Mouse (Mus musculus): ENCODE results near the gene Kif1bp. TPM values are rescaled to one million over a fixed set of nuclear protein-coding genes. Genes with fewer than 3 reads are reported as not detected.

Kif1bp gene
- polyA plus RNA-seq, 1 experiment from 2014 or later: 53.9 TPM

DNA sequence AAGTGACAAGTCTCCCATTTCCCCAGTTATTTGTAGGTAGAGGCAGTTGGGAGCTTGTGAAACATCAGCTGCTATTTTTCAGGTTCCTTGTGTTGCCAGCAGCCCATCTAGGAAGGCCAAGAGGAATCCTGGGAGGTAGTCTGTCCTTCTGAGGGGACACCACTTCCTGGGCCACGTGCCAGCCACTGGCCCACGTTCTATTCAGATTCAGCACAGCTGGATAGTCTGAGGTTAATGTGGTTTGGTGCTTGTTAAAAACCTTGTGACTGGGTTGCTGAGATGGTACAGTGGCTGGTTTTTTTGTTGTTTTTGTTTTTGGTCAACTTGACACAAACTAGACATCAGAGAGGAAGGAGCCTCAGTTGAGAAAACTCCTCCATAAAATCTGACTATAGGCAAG is 45.4 kb downstream of the Kif1bp start:
- ATAC-seq (ENCODE audit: insufficient number of reproducible peaks, insufficient read depth, low FRiP score, low TSS enrichment): no peak
- Histone ChIP-seq H3K4me1 (no peaks in the 10 kb centered on the region), H3K27ac (no peak overlapping the region), H3K36me3 (no peaks in the 10 kb centered on the region), H3K4me2 (replicated peaks) (no peak overlapping the region), H3K9me3 (no peaks in the 10 kb centered on the region), H3K9ac (no peak overlapping the region), H3K4me3 (no peak overlapping the region), H3K27me3 (no peaks in the 10 kb centered on the region)
- WGBS: 65% methylated on average over 2 of the region's 2 CpGs

DNA sequence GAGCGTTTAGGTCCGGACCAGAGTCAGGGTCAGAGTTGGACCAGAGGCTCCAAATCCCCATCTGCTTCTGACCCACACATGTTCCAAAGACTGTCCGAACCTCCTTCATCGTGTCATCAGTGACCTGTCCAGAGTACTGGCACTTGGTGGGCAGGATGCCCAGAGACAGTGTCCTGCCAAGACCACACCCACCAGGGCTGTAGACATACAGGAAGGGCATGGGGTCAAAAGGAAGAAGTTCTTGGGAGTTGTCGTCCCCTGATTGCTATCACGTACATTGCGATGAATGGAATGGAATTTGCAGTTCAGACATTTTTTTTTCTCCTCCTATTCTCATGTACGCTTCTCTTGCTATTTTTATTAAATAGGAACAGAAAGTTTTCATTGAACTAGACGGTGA is 48.1 kb downstream of the Kif1bp start:
- Histone ChIP-seq H3K4me2 (replicated peaks) (no peak overlapping the region), H3K36me3 (no peaks in the 10 kb centered on the region), H3K4me1 (no peaks in the 10 kb centered on the region), H3K27ac (no peak overlapping the region), H3K4me3 (no peak overlapping the region), H3K27me3 (no peaks in the 10 kb centered on the region), H3K9ac (no peak overlapping the region), H3K9me3 (no peaks in the 10 kb centered on the region)
- WGBS: 82% methylated on average over 9 of the region's 9 CpGs
- no peak for ATAC-seq (ENCODE audit: insufficient number of reproducible peaks, insufficient read depth, low FRiP score, low TSS enrichment)

DNA sequence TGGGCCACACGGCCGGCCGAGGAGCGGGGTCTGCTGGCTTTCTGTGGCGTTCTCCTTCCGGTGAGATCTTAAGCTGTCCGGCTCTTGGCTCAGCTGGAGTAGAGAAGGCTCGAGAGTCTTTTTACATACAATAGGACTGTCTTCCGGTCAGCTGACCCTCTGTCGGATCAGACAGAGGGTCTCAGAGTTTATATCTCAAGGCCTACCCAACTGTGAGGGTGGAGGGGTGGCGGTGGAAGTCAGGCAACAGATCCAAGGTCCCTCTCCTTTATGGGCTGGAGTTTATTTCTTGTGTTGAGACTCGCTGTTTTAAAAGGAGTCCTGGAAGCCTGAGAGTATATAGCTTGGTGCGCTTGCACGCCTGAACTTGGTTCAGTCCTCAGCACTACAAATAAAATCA is 50.9 kb downstream of the Kif1bp start, which contains the start of gene Srgn:
TSS of gene Srgn (minus strand) at position 101 of the 400 bp plus-strand sequence.
- 84% methylated on average over 14 of the region's 14 CpGs for WGBS
- no peak for ATAC-seq (ENCODE audit: insufficient number of reproducible peaks, insufficient read depth, low FRiP score, low TSS enrichment)
- no peaks in the 10 kb centered on the region for H3K4me1 ChIP-seq
- H3K27ac ChIP-seq: no peak within 1 kb of the TSS
- no peak within 1 kb of the TSS for H3K4me3 ChIP-seq
- no peaks in the 10 kb centered on the region for H3K9me3 ChIP-seq
- H3K27me3 ChIP-seq: no peaks in the 10 kb centered on the region
- no peak within 1 kb of the TSS for H3K9ac ChIP-seq
- no peaks in the 10 kb centered on the region for H3K36me3 ChIP-seq
- no peak within 1 kb of the TSS for H3K4me2 ChIP-seq (replicated peaks)

DNA sequence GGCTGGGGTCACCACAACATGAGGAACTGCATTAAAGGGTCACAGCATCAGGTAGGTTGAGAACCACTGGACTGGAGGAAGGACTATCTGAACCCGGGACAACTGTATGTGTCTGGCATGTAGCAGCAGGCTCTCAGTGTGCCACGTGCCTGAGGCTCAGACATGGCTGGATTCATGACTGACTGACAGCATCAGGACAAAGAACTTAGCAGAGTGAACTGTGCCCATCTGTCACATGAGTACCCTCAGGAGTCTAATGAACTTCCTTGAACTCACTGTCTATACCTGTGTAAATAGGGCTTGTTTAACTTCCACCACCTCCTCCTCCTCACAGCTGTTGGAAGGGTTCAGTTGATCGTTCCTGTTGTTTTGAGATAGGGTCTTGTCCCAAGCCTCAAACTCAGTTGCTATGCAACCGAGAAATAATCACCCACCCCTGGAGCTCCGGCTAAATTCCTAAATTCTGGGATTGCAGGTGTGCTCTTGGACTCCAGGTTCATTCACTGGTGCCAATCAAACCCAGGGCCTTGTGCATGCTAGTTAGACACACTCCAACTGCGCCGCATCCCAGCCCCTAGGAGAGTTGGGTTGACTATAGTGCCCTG is 55.8 kb downstream of the Kif1bp start:
- Histone ChIP-seq H3K4me1 (no peaks in the 10 kb centered on the region), H3K27ac (no peak overlapping the region), H3K27me3 (no peaks in the 10 kb centered on the region), H3K4me2 (replicated peaks) (no peak overlapping the region), H3K4me3 (no peak overlapping the region), H3K9ac (no peak overlapping the region), H3K36me3 (no peaks in the 10 kb centered on the region), H3K9me3 (no peaks in the 10 kb centered on the region)
- no peak for ATAC-seq (ENCODE audit: insufficient number of reproducible peaks, insufficient read depth, low FRiP score, low TSS enrichment)
- 74% methylated on average over 7 of the region's 7 CpGs for WGBS

DNA sequence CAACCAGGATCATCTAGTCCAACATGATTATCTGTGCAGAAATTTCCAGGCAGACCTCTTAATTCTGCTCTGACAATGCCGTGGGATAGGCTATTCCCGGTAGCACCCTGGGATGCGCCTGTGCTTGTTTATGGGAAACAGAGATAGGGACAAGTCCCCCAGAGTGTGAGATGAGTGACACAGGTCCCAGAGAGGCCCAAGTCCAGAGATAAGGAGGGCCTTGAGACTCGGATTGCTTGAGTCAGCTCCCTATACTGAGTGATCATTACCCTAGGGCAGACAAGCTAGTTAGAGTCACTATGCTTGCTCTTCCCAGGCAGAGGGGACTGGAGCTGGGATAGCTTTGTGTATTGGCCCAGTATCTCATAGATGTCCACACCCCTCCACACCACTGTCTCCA is 56.5 kb downstream of the Kif1bp start:
- 70% methylated on average over 4 of the region's 4 CpGs for WGBS
- Histone ChIP-seq H3K9me3 (no peaks in the 10 kb centered on the region), H3K27ac (no peak overlapping the region), H3K36me3 (no peaks in the 10 kb centered on the region), H3K9ac (no peak overlapping the region), H3K4me2 (replicated peaks) (no peak overlapping the region), H3K27me3 (no peaks in the 10 kb centered on the region), H3K4me1 (no peaks in the 10 kb centered on the region), H3K4me3 (no peak overlapping the region)
- no peak for ATAC-seq (ENCODE audit: insufficient number of reproducible peaks, insufficient read depth, low FRiP score, low TSS enrichment)

DNA sequence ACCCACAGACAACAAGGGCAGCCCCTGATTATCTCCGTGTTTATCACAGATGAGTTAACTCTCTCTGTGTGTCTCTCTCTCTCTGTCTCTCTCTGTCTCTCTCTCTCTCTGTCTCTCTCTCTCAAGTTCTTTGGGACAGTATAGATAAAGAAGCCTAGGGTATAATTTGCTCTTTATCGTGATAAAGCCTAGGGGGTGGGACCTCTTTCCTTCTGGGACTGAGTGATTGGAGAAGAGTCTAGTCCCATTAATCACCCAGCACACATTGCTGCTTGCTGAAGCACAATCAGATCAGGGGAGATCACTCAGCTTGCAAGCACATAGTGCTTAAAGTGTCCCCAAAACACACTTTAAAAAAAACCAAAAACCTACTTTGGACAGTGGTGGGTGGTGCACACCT is 57.3 kb downstream of the Kif1bp start:
- Histone ChIP-seq H3K4me1 (no peaks in the 10 kb centered on the region), H3K9ac (no peak overlapping the region), H3K27me3 (no peaks in the 10 kb centered on the region), H3K4me2 (replicated peaks) (no peak overlapping the region), H3K4me3 (no peak overlapping the region), H3K9me3 (no peaks in the 10 kb centered on the region), H3K27ac (no peak overlapping the region), H3K36me3 (no peaks in the 10 kb centered on the region)
- 75% methylated on average over 2 of the region's 2 CpGs for WGBS
- ATAC-seq (ENCODE audit: insufficient number of reproducible peaks, insufficient read depth, low FRiP score, low TSS enrichment): no peak

DNA sequence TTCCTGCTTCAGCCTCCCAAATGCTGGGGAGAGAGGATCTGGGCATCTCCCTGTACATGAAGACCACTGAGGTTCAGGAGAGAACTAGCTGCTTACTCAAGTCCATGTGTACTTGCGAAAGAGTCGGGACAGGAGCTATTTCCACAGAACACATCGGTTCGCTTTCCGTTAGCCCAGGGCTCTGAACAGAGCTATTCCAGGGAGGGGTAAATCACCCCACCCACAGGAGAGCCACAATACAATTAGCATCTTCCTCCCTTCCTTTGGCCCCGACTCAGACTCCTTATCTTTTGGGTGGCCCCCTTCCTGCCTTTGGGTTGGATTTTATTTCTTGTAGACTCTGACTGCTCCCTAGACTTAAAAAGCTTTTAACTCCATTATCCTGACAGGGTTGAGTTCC is 60.7 kb downstream of the Kif1bp start:
- Histone ChIP-seq H3K27me3 (no peaks in the 10 kb centered on the region), H3K9ac (no peak overlapping the region), H3K9me3 (no peaks in the 10 kb centered on the region), H3K4me3 (no peak overlapping the region), H3K4me1 (no peaks in the 10 kb centered on the region), H3K27ac (no peak overlapping the region), H3K4me2 (replicated peaks) (no peak overlapping the region), H3K36me3 (no peaks in the 10 kb centered on the region)
- ATAC-seq (ENCODE audit: insufficient number of reproducible peaks, insufficient read depth, low FRiP score, low TSS enrichment): no peak
- WGBS: 89% methylated on average over 6 of the region's 6 CpGs

DNA sequence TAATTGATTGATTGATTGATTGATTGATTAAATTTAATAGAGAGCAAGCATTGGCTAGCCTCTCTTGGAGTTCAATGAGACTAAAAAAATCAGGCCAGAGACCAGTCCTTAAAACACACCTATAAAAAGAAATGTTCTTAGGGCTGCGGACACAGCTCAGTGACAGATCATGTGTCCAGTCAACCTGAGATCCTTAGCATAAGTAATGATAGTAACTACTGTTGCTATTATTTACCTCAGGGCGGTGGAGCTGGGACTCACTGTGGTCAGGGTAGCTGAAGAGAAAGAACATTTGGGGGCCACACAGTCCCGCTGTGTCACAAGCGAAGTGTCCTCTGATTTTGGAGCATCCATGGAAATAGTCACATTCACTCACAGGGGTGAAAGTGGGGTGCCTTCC is 65.4 kb downstream of the Kif1bp start:
- H3K36me3 ChIP-seq: no peaks in the 10 kb centered on the region
- H3K27ac ChIP-seq: no peak overlapping the region
- no peaks in the 10 kb centered on the region for H3K9me3 ChIP-seq
- H3K4me1 ChIP-seq: 0 out of 2 replicates have a peak, but pooled peaks cover 2% of the 10 kb centered on the region
- H3K4me2 ChIP-seq (replicated peaks): no peak overlapping the region
- no peak overlapping the region for H3K4me3 ChIP-seq
- no peak for ATAC-seq (ENCODE audit: insufficient number of reproducible peaks, insufficient read depth, low FRiP score, low TSS enrichment)
- H3K9ac ChIP-seq: no peak overlapping the region
- H3K27me3 ChIP-seq: peaks cover 9% of the 10 kb centered on the region; the same call in 1 of the 2 replicates
- WGBS: 93% methylated on average over 4 of the region's 4 CpGs

DNA sequence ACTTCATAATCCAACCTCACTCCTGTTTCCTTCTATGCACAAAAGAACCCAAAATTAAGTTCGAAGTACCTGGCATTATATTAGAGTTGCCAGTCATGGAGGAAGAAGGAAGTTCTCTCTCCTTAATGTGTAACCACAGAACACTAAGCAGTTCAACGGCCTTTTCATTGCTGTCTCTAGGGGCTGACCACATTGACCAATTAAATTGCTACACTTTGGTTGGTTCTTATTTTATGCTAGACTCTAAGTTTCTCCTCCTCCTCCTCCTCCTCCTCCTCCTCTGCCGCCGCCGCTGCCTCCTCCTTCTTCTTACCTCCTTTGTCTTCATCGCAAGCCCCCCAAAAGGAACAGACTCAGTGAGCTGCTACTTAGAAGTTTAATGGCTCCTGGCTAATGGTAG is 66.7 kb downstream of the Kif1bp start:
- no peak overlapping the region for H3K4me2 ChIP-seq (replicated peaks)
- 81% methylated on average over 6 of the region's 6 CpGs for WGBS
- no peak for ATAC-seq (ENCODE audit: insufficient number of reproducible peaks, insufficient read depth, low FRiP score, low TSS enrichment)
- no peaks in the 10 kb centered on the region for H3K9me3 ChIP-seq
- peaks cover 12% of the 10 kb centered on the region; the same call in 1 of the 2 replicates for H3K27me3 ChIP-seq
- H3K27ac ChIP-seq: no peak overlapping the region
- no peaks in the 10 kb centered on the region for H3K36me3 ChIP-seq
- no peak overlapping the region for H3K9ac ChIP-seq
- no peak overlapping the region for H3K4me3 ChIP-seq
- H3K4me1 ChIP-seq: 0 out of 2 replicates have a peak, but pooled peaks cover 2% of the 10 kb centered on the region

DNA sequence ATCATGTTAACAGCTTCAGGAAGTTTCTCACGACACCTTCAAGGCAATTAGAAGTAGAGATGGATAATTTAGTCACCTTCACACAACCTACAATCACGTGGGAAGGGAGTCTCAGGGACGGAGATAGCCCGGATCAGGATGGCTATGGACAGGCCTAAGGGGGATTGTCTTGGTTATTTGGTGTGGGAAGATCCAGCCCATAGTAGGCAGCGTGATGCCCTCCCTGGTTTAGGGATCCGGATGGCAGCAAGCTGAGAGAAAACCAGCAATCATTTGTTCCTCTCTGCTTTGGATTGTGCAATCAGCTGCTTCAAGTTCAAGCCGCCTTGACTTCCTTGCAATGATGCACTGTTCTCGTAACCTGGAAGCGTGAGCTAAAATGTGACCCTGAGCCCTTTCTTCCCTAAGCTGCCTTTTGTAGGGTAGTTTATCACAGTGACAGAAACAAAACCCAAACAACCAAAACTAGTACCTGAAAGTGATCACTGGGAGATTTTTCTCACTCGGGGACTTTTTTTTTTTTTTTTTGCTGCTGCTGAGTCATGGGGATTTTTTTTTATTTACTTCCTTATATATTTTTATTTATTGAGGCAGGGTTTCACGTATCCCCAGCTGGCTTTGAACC is 69.1 kb downstream of the Kif1bp start:
- no peak for ATAC-seq (ENCODE audit: insufficient number of reproducible peaks, insufficient read depth, low FRiP score, low TSS enrichment)
- Histone ChIP-seq H3K9ac (no peak overlapping the region), H3K27ac (no peak overlapping the region), H3K9me3 (no peaks in the 10 kb centered on the region), H3K4me1 (0 out of 2 replicates have a peak, but pooled peaks cover 2% of the 10 kb centered on the region), H3K36me3 (no peaks in the 10 kb centered on the region), H3K4me3 (no peak overlapping the region), H3K4me2 (replicated peaks) (no peak overlapping the region), H3K27me3 (peaks cover 12% of the 10 kb centered on the region; the same call in 1 of the 2 replicates)
- 65% methylated on average over 11 of the region's 11 CpGs for WGBS

DNA sequence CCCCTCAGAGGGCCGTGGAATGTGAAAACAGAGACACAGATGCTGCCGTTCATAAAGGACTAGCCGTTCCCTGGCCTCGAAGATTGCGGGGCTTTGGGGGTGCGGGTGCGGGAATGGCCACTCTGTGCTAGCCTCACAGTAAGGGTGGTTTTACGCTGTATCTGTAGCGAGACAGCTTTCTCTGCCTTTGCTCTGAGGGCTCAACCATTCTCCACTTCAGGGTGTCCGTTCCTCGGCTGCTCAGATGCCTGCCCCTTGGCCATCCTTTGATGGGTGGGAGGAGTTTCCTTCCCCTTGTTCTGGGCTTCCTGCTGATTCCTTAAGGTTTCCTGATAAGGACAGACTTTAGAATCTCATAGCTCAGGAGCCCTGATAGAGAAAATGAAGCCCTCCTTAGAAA is 69.8 kb downstream of the Kif1bp start:
- peak overlapping the region; percentile 54 for H3K4me2 ChIP-seq (replicated peaks)
- H3K27ac ChIP-seq: no peak overlapping the region
- WGBS: 5% methylated on average over 11 of the region's 11 CpGs
- H3K4me1 ChIP-seq: 0 out of 2 replicates have a peak, but pooled peaks cover 2% of the 10 kb centered on the region
- peaks cover 12% of the 10 kb centered on the region; the same call in 1 of the 2 replicates for H3K27me3 ChIP-seq
- peak overlapping the region; percentile 33; the same call in 1 of the 2 replicates for H3K9ac ChIP-seq
- no peak for ATAC-seq (ENCODE audit: insufficient number of reproducible peaks, insufficient read depth, low FRiP score, low TSS enrichment)
- no peaks in the 10 kb centered on the region for H3K36me3 ChIP-seq
- no peaks in the 10 kb centered on the region for H3K9me3 ChIP-seq
- H3K4me3 ChIP-seq: peak overlapping the region; percentile 28

DNA sequence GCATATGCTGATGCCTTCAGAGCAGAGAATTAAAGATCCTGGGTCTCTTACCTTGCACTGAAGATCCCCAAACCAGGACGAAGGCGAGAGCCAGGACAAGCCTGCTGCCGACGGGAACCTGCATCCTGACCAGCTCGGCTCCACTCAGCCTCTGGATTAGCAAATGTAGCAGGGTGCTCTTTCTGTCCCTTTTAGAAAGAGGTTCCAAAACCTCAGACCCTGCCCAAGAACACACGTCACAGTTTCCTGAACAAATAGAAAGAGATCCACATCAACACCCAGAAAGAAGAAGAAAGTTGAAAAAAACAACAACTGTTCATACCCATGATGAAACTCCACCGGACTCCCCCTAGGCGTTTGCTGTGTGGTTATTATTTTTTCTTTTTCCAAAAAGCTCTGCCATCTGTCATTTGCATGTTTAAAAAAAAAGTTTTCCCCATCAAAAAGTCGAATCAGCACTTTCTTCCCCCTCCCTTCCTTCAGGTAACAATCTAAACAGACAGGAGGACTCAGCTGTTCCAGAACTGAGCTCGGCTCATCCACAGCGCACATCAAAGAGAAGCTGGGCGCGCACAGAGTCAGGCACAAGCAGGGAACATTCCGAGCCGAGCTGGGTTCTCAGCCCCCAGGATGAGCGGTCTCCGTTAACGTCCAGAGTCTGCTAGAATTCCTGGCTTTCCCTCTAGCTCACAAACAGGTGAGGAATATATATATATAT is 70.5 kb downstream of the Kif1bp start:
- H3K27me3 ChIP-seq: peaks cover 12% of the 10 kb centered on the region; the same call in 1 of the 2 replicates
- no peaks in the 10 kb centered on the region for H3K9me3 ChIP-seq
- H3K4me2 ChIP-seq (replicated peaks): peak overlapping the region; percentile 54
- no peak overlapping the region for H3K27ac ChIP-seq
- H3K36me3 ChIP-seq: no peaks in the 10 kb centered on the region
- no peak overlapping the region for H3K9ac ChIP-seq
- H3K4me1 ChIP-seq: 0 out of 2 replicates have a peak, but pooled peaks cover 2% of the 10 kb centered on the region
- WGBS: 16% methylated on average over 18 of the region's 18 CpGs
- no peak for ATAC-seq (ENCODE audit: insufficient number of reproducible peaks, insufficient read depth, low FRiP score, low TSS enrichment)
- peak overlapping the region; percentile 28 for H3K4me3 ChIP-seq
